Mouse (Mus musculus) regulatory T cell (primary cell): ENCODE results near the gene Lamb1.

ENCODE experiments used
- in situ Hi-C: fragments of 300-600 bp; cut with MboI, MseI; formaldehyde crosslinking; loops from one replicate; pipeline ENCODE4 v1.15.1; 2025; ENCODE audit warnings: high pct_unique_total_duplicates

The Lamb1 gene

GRCm38 (mm10) chr12:31314310-31314709, 49.3 kb downstream of the Lamb1 start:
- in situ Hi-C loops = no loop called here

GRCm38 (mm10) chr12:31315961-31316360, 50.9 kb downstream of the Lamb1 start:
- in situ Hi-C loops = no loop called here

- in situ Hi-C loops = no loop called here
These were observed 52.8 kb downstream of the Lamb1 start for GRCm38 (mm10) chr12:31317670-31318408.

GRCm38 (mm10) chr12:31318409-31318963, 53.5 kb downstream of the Lamb1 start:
- in situ Hi-C loops = no loop called here

GRCm38 (mm10) chr12:31320817-31321216, 55.8 kb downstream of the Lamb1 start:
- in situ Hi-C loops = no loop called here

- in situ Hi-C loops = no loop called here
These were observed 56.5 kb downstream of the Lamb1 start for GRCm38 (mm10) chr12:31321532-31321931.

- in situ Hi-C loops = no loop called here
These were observed 58.2 kb downstream of the Lamb1 start for GRCm38 (mm10) chr12:31323136-31323695.

- in situ Hi-C loops = loop anchor here (25.0 kb wide), 1 partner anchor 415 kb away; the partner anchor contains the start of genes Acp1 and Sh3yl1
These were observed 62.1 kb downstream of the Lamb1 start for GRCm38 (mm10) chr12:31327139-31327538.

GRCm38 (mm10) chr12:31333261-31333660, 68.2 kb downstream of the Lamb1 start:
- in situ Hi-C loops = loop anchor here (25.0 kb wide), 1 partner anchor 421 kb away; the partner anchor contains the start of genes Acp1 and Sh3yl1

- in situ Hi-C loops = loop anchor here (5.0 kb wide), 1 partner anchor 147 kb away; the partner anchor contains the start of gene Cbll1
These were observed 85.3 kb downstream of the Lamb1 start for GRCm38 (mm10) chr12:31350191-31350943.

- in situ Hi-C loops = loop anchor here (5.0 kb wide), 1 partner anchor 146 kb away; the partner anchor contains the start of gene Cbll1
These were observed 86.2 kb downstream of the Lamb1 start, which contains the start of gene Dld for GRCm38 (mm10) chr12:31350944-31351928. Dld (minus strand) TSS chr12:31351453.

- in situ Hi-C loops = no loop called here
These were observed 101.4 kb downstream of the Lamb1 start for GRCm38 (mm10) chr12:31366428-31366827.

- in situ Hi-C loops = no loop called here
These were observed 102.7 kb downstream of the Lamb1 start for GRCm38 (mm10) chr12:31367721-31368120.

GRCm38 (mm10) chr12:31369118-31369517, 104.1 kb downstream of the Lamb1 start:
- in situ Hi-C loops = no loop called here

- in situ Hi-C loops = no loop called here
These were observed 104.6 kb downstream of the Lamb1 start for GRCm38 (mm10) chr12:31369656-31370055.

- in situ Hi-C loops = no loop called here
These were observed 109.7 kb downstream of the Lamb1 start for GRCm38 (mm10) chr12:31374603-31375282.

GRCm38 (mm10) chr12:31375283-31375615, 110.2 kb downstream of the Lamb1 start:
- in situ Hi-C loops = no loop called here

GRCm38 (mm10) chr12:31376326-31376950, 111.4 kb downstream of the Lamb1 start:
- in situ Hi-C loops = no loop called here

- in situ Hi-C loops = no loop called here
These were observed 112.2 kb downstream of the Lamb1 start for GRCm38 (mm10) chr12:31377241-31377640.
